Mouse (Mus musculus): ENCODE results near the gene Rpl19. TPM values are rescaled to one million over a fixed set of nuclear protein-coding genes. Genes with fewer than 3 reads are reported as not detected.

The Rpl19 gene
- polyA plus RNA-seq, 1 experiment from 2014 or later = 821 TPM

DNA sequence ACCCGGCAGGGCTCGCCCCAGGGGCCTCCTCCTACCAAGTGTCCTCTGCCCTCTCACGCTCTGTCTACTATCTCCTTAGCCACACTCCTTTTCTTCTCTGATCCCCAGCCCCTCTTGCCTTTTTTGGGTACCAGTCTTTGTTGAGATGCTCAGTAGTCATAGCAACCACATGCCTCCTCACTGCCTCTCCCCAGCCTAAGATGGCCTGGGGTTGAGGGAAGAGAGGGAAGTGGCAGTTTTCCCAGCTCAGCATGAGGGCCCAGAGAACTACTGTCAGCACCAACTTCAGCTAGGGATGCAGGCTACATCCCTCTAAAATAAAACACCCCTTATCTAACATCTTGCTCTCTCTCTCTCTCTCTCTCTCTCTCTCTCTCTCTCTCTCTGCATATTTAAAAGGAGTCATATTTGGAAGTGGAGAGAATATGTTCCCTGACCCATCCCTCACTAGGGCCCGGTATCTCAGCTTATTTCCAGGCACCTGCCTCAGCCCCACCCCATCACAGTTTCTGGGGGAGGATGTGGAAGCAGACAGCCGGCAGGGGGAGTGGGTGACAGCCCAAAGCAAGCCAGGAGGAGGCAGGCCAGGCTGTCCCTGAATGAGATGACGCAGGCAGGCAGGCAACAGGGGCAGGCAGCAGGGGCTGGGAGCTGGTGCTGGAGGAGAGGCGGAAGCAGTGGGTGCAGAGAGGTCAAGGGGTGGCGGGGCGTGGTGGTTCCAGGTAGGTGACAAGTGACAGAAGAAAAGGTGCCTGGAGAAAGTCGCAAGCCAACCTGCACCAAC is 7.5 kb upstream of the Rpl19 start:
- Histone ChIP-seq H3K36me3 (ENCODE audit: poor library complexity, severe bottlenecking) (peaks cover 47% of the 10 kb centered on the region), H3K27me3 (no peaks in the 10 kb centered on the region), H3K4me1 (peaks cover 50% of the 10 kb centered on the region), H3K9ac (peak overlapping the region; percentile 43), H3K4me2 (peak overlapping the region; percentile 81), H3K27ac (peak overlapping the region; percentile 88), H3K9me3 (replicated peaks) (no peaks in the 10 kb centered on the region), H3K4me3 (peak overlapping the region; percentile 17; the same call in 1 of the 2 replicates)
- 25% methylated on average over 10 of the region's 10 CpGs for WGBS
- peak; percentile 31; the same call in 1 of the 2 replicates for ATAC-seq

DNA sequence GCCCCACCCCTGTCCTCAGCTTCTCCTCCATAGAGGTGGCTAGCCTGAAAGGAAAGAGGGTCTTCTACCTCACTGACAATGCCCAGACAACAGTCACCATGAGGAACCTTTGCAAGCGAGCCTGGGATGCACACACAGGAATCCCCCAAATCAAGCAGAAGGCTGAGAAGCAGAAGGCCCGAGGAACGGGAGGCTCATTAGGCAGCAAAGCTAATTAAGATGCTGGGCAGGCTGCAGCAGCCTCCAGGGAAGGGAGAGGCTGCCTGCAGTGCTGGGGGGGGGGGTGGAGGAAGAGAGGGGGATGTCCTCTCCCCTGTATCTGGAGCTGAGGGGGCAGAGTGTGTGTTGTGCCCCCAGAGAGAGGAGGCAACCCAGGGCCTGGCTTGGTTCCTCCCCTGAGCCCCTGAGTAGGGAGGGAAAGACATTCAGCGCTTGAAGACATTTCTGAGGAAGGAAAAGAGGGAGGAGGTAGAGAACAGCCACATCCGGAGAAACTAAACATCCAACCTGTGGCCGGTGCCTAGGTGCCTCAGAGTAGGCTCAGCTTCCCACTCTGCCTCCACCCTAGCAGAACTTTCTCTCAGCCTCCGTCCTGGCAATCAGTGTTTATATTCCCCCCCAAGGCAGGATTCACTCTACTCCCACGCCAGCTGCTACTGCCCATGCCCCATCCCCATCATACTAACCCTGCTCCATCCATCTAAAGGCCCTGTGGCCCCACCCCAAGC is 6.5 kb upstream of the Rpl19 start:
- peaks cover 50% of the 10 kb centered on the region for H3K4me1 ChIP-seq
- H3K27me3 ChIP-seq = no peaks in the 10 kb centered on the region
- H3K4me2 ChIP-seq = peak overlapping the region; percentile 81
- WGBS = 16% methylated on average over 8 of the region's 8 CpGs
- peak overlapping the region; percentile 17 for H3K4me3 ChIP-seq
- H3K9me3 ChIP-seq (replicated peaks) = no peaks in the 10 kb centered on the region
- ATAC-seq = 0 out of 2 replicates have a peak, but pooled peaks have one; percentile 5
- peaks cover 38% of the 10 kb centered on the region for H3K36me3 ChIP-seq (ENCODE audit: poor library complexity, severe bottlenecking)
- H3K9ac ChIP-seq = peak overlapping the region; percentile 43
- peak overlapping the region; percentile 88 for H3K27ac ChIP-seq

GRCm38 (mm10) chr11:98020710-98021109 is 5.8 kb upstream of the Rpl19 start:
- Histone ChIP-seq H3K4me1 (peaks cover 52% of the 10 kb centered on the region), H3K36me3 (ENCODE audit: poor library complexity, severe bottlenecking) (peaks cover 32% of the 10 kb centered on the region), H3K4me3 (peak overlapping the region; percentile 87), H3K9ac (peak overlapping the region; percentile 96; the same call in 1 of the 2 replicates), H3K27ac (peak overlapping the region; percentile 88), H3K4me2 (peak overlapping the region; percentile 81), H3K9me3 (replicated peaks) (no peaks in the 10 kb centered on the region), H3K27me3 (no peaks in the 10 kb centered on the region)
- WGBS = 55% methylated on average over 1 of the region's 1 CpGs
- no peak for ATAC-seq

- Histone ChIP-seq H3K4me2 (peak overlapping the region; percentile 81), H3K36me3 (ENCODE audit: poor library complexity, severe bottlenecking) (peaks cover 28% of the 10 kb centered on the region), H3K4me3 (peak overlapping the region; percentile 87), H3K9me3 (replicated peaks) (no peaks in the 10 kb centered on the region), H3K27ac (no peak overlapping the region), H3K27me3 (no peaks in the 10 kb centered on the region), H3K4me1 (peaks cover 56% of the 10 kb centered on the region), H3K9ac (peak overlapping the region; percentile 96)
- 65% methylated on average over 2 of the region's 2 CpGs for WGBS
- no peak for ATAC-seq
Measured at GRCm38 (mm10) chr11:98021118-98021517, 5.4 kb upstream of the Rpl19 start.

DNA sequence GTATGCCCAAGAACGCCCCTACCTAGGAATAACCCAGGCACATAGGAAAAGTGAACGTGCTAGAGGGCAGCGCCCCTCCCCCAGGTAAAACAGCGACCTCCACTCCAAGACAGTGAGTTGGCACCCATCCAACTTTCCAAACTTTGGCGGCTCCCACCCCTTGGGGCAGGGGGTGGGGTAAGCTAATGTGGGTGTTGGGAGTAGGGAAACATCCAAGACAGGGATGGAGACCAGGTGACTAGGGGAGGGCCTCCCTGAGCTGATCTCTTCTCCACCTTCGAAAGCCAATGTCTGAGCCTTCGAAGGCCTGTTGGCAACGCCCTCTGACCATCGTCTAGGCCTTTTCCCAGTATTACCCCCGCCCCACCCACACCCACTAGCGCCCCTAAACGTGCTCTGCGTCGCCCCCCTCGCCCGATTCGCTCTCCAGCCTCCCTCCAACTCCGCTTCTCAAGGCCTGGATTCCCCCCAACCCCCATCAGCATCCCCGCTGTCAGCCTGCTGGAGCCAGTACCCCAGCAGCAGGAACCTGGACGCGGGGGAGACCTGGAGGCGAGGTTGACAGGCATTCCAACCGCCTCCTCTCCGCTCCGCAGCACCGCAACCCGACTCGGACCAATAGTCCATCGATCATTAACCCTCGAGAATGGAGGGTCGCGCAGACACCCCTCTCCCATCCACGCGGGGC is 4.8 kb upstream of the Rpl19 start:
- 3% methylated on average over 25 of the region's 34 CpGs for WGBS
- peak; percentile 4; the same call in 1 of the 2 replicates for ATAC-seq
- Histone ChIP-seq H3K4me1 (peaks cover 56% of the 10 kb centered on the region), H3K9me3 (replicated peaks) (no peaks in the 10 kb centered on the region), H3K9ac (peak overlapping the region; percentile 96), H3K4me3 (peak overlapping the region; percentile 87), H3K27me3 (no peaks in the 10 kb centered on the region), H3K4me2 (peak overlapping the region; percentile 81), H3K27ac (peak overlapping the region; percentile 95), H3K36me3 (ENCODE audit: poor library complexity, severe bottlenecking) (peaks cover 23% of the 10 kb centered on the region)

DNA sequence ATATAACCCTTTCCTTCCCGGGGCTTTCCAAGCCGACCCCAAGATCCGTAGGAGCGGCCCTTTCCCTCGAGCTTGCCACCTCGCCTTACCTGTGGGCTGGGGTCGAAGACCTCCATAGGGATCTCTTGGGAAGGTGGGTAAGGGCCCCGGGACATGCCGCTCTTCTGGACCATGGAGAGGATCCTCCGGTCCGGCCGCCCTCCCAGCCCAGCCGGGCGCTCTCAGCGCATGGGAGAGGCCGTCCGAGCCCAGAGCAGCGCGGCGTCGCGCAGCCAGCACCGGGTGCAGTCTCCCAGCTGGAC is 4.3 kb upstream of the Rpl19 start:
- WGBS = 0% methylated on average over 20 of the region's 23 CpGs
- H3K4me2 ChIP-seq = peak overlapping the region; percentile 81
- H3K27me3 ChIP-seq = no peaks in the 10 kb centered on the region
- H3K4me1 ChIP-seq = peaks cover 56% of the 10 kb centered on the region
- H3K9me3 ChIP-seq (replicated peaks) = no peaks in the 10 kb centered on the region
- peak overlapping the region; percentile 87 for H3K4me3 ChIP-seq
- H3K36me3 ChIP-seq (ENCODE audit: poor library complexity, severe bottlenecking) = peaks cover 18% of the 10 kb centered on the region
- H3K27ac ChIP-seq = peak overlapping the region; percentile 95
- peak; percentile 44 for ATAC-seq
- H3K9ac ChIP-seq = peak overlapping the region; percentile 96

DNA sequence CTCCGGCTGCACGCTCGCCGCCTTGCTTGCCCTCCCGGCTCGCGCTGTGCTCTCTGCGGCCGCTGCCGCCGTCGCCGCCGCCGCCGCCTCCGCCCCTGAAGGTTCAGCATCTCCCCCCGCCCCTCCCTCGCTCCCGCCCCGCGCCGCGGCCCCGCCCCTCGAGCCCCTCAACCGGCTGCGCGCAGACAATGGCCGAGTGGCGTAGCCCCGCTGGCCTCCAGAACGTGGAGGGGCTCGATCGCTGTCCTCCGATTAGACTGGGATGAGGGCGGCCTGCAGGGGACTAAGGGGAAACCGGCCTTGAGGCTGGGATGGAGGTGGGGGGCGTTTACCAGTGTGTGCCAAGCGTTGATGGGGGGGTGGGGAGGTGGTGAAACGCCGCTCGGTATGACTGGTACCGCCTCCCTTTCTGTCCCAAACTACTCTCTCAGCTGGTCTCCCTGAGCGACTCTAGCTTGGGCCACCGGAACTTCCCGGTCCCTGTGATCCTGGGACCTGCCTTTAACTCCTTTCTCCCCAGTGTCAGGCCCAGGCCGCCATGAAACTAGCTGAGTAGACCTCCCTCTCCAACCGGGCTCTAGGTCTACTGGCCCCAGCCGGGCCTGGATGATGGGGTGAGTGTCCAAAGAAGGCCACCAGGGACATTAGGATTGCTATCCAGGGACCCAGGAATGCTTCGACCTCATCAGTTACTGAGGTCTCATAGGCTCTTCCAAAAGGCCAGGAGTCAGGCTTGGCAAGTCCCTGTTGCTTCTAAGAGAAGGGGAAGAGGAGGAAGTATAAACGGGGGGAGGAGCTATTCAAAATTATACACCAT is 3.7 kb upstream of the Rpl19 start, which contains the start of gene Cacnb1:
Gene Cacnb1, minus strand, starts transcription at position 480 of the 817 bp plus-strand sequence.
- peak; percentile 49 for ATAC-seq
- H3K9ac ChIP-seq = peak within 1 kb of the TSS; percentile 96
- H3K9me3 ChIP-seq (replicated peaks) = no peaks in the 10 kb centered on the region
- H3K36me3 ChIP-seq (ENCODE audit: poor library complexity, severe bottlenecking) = peaks cover 12% of the 10 kb centered on the region
- H3K27me3 ChIP-seq = no peaks in the 10 kb centered on the region
- peak within 1 kb of the TSS; percentile 81 for H3K4me2 ChIP-seq
- H3K4me1 ChIP-seq = peaks cover 61% of the 10 kb centered on the region
- peak within 1 kb of the TSS; percentile 87 for H3K4me3 ChIP-seq
- WGBS = 1% methylated on average over 49 of the region's 52 CpGs
- H3K27ac ChIP-seq = peak within 1 kb of the TSS; percentile 95

DNA sequence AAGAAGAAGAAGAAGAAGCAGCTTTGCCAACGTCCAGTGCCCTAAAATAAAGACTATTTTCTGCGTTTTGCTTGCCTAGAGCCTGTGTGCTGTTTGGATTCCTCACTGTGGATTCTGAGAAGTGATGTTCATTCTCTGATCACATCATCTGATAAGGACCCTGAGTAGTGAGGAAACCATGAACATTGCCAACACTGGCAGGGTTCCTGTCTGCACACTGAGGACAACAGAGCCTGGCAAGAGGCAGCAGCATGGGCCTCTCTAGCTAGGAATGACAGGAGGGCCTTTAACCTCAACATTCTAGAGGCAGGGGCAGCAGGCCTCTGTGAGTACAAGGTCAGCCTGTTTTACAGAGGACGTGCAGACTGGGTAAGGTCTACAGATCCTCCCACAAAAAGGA is 2.0 kb upstream of the Rpl19 start:
- Histone ChIP-seq H3K27ac (no peak overlapping the region; the same call in 1 of the 2 replicates), H3K27me3 (no peaks in the 10 kb centered on the region), H3K4me3 (no peak overlapping the region), H3K4me2 (no peak overlapping the region), H3K36me3 (ENCODE audit: poor library complexity, severe bottlenecking) (peaks cover 15% of the 10 kb centered on the region), H3K9me3 (replicated peaks) (no peaks in the 10 kb centered on the region), H3K4me1 (peaks cover 52% of the 10 kb centered on the region), H3K9ac (no peak overlapping the region)
- 90% methylated on average over 3 of the region's 3 CpGs for WGBS
- ATAC-seq = no peak

DNA sequence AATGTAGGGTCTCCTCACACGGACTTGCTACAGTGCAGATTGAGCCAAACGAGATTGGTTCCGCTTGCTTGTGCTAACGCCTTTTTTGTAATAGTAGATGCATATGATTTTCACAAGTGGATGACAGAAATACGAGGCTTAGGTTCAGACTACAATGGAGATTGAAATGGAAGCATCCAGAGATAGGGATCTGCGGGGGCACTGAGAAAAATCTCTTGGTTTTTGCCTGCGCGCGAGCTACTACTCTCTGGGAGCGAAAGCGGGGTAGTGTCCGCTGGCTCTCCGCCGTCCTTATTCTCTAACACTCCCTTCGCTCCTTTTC is 301 bp upstream of the Rpl19 start:
- WGBS = 6% methylated on average over 15 of the region's 15 CpGs
- Histone ChIP-seq H3K27me3 (no peaks in the 10 kb centered on the region), H3K4me1 (peaks cover 35% of the 10 kb centered on the region), H3K4me3 (peak overlapping the region; percentile 93), H3K9me3 (replicated peaks) (no peaks in the 10 kb centered on the region), H3K36me3 (ENCODE audit: poor library complexity, severe bottlenecking) (peaks cover 32% of the 10 kb centered on the region), H3K27ac (peak overlapping the region; percentile 79), H3K9ac (peak overlapping the region; percentile 99), H3K4me2 (peak overlapping the region; percentile 98)
- no peak for ATAC-seq

DNA sequence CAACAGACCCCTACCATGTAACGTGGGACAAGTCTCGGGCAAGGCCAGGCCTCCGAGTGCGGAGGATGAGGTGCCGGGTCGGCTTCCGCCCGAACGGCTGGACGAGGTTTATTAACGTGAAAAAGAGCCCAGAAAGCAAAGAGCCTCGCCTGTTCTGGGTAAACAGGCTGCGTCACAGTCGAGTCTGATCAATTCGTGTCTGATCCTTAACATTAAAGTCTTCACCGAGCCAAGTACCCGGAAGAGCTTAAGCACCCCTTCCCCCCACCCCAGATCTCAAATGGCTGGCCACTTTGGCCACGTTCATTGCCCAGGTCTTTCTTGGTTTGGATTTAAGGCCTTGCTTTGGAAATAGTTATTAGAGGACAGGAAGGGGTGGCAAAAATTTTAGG is 783 bp downstream of the Rpl19 start:
- 1% methylated on average over 18 of the region's 18 CpGs for WGBS
- ATAC-seq = no peak; the same call in 1 of the 2 replicates

GRCm38 (mm10) chr11:98027785-98028184 is 1.3 kb downstream of the Rpl19 start:
- H3K27me3 ChIP-seq = no peaks in the 10 kb centered on the region
- WGBS = 23% methylated on average over 7 of the region's 7 CpGs
- peaks cover 34% of the 10 kb centered on the region for H3K36me3 ChIP-seq (ENCODE audit: poor library complexity, severe bottlenecking)
- no peaks in the 10 kb centered on the region for H3K9me3 ChIP-seq (replicated peaks)
- H3K27ac ChIP-seq = peak overlapping the region; percentile 79; the same call in 1 of the 2 replicates
- no peak for ATAC-seq
- H3K4me3 ChIP-seq = peak overlapping the region; percentile 93
- peak overlapping the region; percentile 99 for H3K9ac ChIP-seq
- peaks cover 26% of the 10 kb centered on the region for H3K4me1 ChIP-seq
- H3K4me2 ChIP-seq = peak overlapping the region; percentile 98

More for the DNA sequence above, 783 bp downstream of the Rpl19 start:
- no peaks in the 10 kb centered on the region for H3K9me3 ChIP-seq (replicated peaks)
- peak overlapping the region; percentile 79 for H3K27ac ChIP-seq
- H3K9ac ChIP-seq = peak overlapping the region; percentile 99
- H3K4me1 ChIP-seq = peaks cover 27% of the 10 kb centered on the region
- H3K4me2 ChIP-seq = peak overlapping the region; percentile 98
- H3K4me3 ChIP-seq = peak overlapping the region; percentile 93
- no peaks in the 10 kb centered on the region for H3K27me3 ChIP-seq
- peaks cover 34% of the 10 kb centered on the region for H3K36me3 ChIP-seq (ENCODE audit: poor library complexity, severe bottlenecking)
